ENCODE assay signal across 11 mouse cellular contexts in genomic region chr11:113507716-113508480, GRCm38 (mm10).
DNase-seq lines count a peak whose midpoint lies in the region; ATAC-seq lines count a peak whose summit lies in the region.
"Had no signal": no experiment of that assay in that cellular context is flagged by ENCODE, and none has a peak within 500 bp of the region (broad histone marks: within the 10 kb centered on the region; RNA-seq: fewer than 3 reads in every experiment).

No protein-coding gene starts in this region.

- H3K36me3 ChIP-seq in hindbrain, embryonic 13.5 days: no peaks in the 10 kb centered on the region
- no peaks in the 10 kb centered on the region for H3K36me3 ChIP-seq in hindbrain, embryonic 11.5 days (ENCODE audit: control insufficient read depth, insufficient read depth, low read length)
- H3K36me3 ChIP-seq in forebrain, embryonic 16.5 days (ENCODE audit: control insufficient read depth, insufficient read depth): no peaks in the 10 kb centered on the region
- H3K36me3 ChIP-seq: heart, embryonic 10.5 days had no signal

- H3K9ac ChIP-seq in hindbrain, embryonic 13.5 days: no peak overlapping the region
- H3K9ac ChIP-seq in hindbrain, embryonic 11.5 days (ENCODE audit: low read depth, low read length): no peak overlapping the region
- no peak overlapping the region for H3K9ac ChIP-seq in forebrain, embryonic 16.5 days (replicated peaks; ENCODE audit: low read depth, low read length)

- no peaks in the 10 kb centered on the region for H3K27me3 ChIP-seq in hindbrain, embryonic 13.5 days
- H3K27me3 ChIP-seq in hindbrain, embryonic 11.5 days (ENCODE audit: control insufficient read depth, insufficient read depth, low read length): no peaks in the 10 kb centered on the region
- H3K27me3 ChIP-seq in forebrain, embryonic 16.5 days (replicated peaks; ENCODE audit: control insufficient read depth, insufficient read depth, low read length): no peaks in the 10 kb centered on the region

- ATAC-seq in hindbrain, embryonic 13.5 days (ENCODE audit: low FRiP score): no peak
- no peak for ATAC-seq in hindbrain, embryonic 11.5 days (ENCODE audit: low FRiP score)
- peak; percentile 49 for ATAC-seq in forebrain, embryonic 16.5 days

- no peaks in the 10 kb centered on the region for H3K9me3 ChIP-seq in hindbrain, embryonic 13.5 days
- H3K9me3 ChIP-seq in hindbrain, embryonic 11.5 days (ENCODE audit: control insufficient read depth, low read length): no peaks in the 10 kb centered on the region
- H3K9me3 ChIP-seq in forebrain, embryonic 16.5 days (ENCODE audit: control insufficient read depth, low read length): no peaks in the 10 kb centered on the region
- H3K9me3 ChIP-seq: heart, embryonic 10.5 days had no signal

- H3K4me3 ChIP-seq in hindbrain, embryonic 13.5 days: no peak overlapping the region
- no peak overlapping the region for H3K4me3 ChIP-seq in hindbrain, embryonic 11.5 days (ENCODE audit: low read depth, low read length)
- H3K4me3 ChIP-seq in forebrain, embryonic 16.5 days (replicated peaks; ENCODE audit: low read length): no peak overlapping the region
- H3K4me3 ChIP-seq: heart, embryonic 10.5 days had no signal

- WGBS in hindbrain, embryonic 13.5 days: 64% methylated on average over 11 of the region's 11 CpGs
- 86% methylated on average over 11 of the region's 11 CpGs for WGBS in hindbrain, embryonic 11.5 days
- 19% methylated on average over 11 of the region's 11 CpGs for WGBS in forebrain, embryonic 16.5 days

- DNase-seq in hindbrain, embryonic 11.5 days (ENCODE audit: low spot score): no peak
- DNase-seq in CD4-positive helper T cell, adult 2 months (ENCODE audit: low read depth, low spot score): peak; percentile 17
- peak; percentile 47 for DNase-seq in lung, postnatal 36 days
- no peak for DNase-seq in cerebellum, postnatal 4 days (ENCODE audit: low spot score in 2 of 2)
- DNase-seq in gastrocnemius, postnatal 4 days (ENCODE audit: low spot score in 2 of 2): no peak
- no peak for DNase-seq in right cerebral cortex, postnatal 36 days (ENCODE audit: low spot score in 2 of 2)
- DNase-seq: kidney, adult 18-20 months had no signal

- H3K4me1 ChIP-seq in hindbrain, embryonic 13.5 days (replicated peaks): peaks cover 33% of the 10 kb centered on the region
- H3K4me1 ChIP-seq in hindbrain, embryonic 11.5 days (replicated peaks; ENCODE audit: control insufficient read depth, insufficient read depth, low read length): no peaks in the 10 kb centered on the region
- H3K4me1 ChIP-seq in forebrain, embryonic 16.5 days (replicated peaks; ENCODE audit: control insufficient read depth, insufficient read depth, low read length): peaks cover 21% of the 10 kb centered on the region

- H3K4me2 ChIP-seq in hindbrain, embryonic 13.5 days: no peak overlapping the region
- no peak overlapping the region for H3K4me2 ChIP-seq in hindbrain, embryonic 11.5 days (replicated peaks; ENCODE audit: low read depth, low read length)
- H3K4me2 ChIP-seq in forebrain, embryonic 16.5 days (ENCODE audit: low read length): no peak overlapping the region

- H3K27ac ChIP-seq in hindbrain, embryonic 13.5 days: peak overlapping the region; percentile 44; the same call in 1 of the 2 replicates
- H3K27ac ChIP-seq in hindbrain, embryonic 11.5 days (ENCODE audit: low read depth, low read length): no peak overlapping the region
- peak overlapping the region; percentile 76 for H3K27ac ChIP-seq in forebrain, embryonic 16.5 days (ENCODE audit: low read length)
- H3K27ac ChIP-seq: heart, embryonic 10.5 days; macrophage had no signal

Comparison
In these comparisons a context has a peak if more than half of its experiments do, and no peak if none do; other contexts are left out.
1. DNase-seq: peak in CD4-positive helper T cell, adult 2 months (single experiment) and lung, postnatal 36 days (single experiment); none in hindbrain, embryonic 11.5 days (single experiment), cerebellum, postnatal 4 days (0 of 2), gastrocnemius, postnatal 4 days (0 of 2) and right cerebral cortex, postnatal 36 days (0 of 2).